Mouse (Mus musculus) regulatory T cell (primary cell): ENCODE data around the gene Nob1.

Experiments used
- in situ Hi-C: fragments of 300-600 bp; cut with MboI, MseI; formaldehyde crosslinking; loops from one replicate; pipeline ENCODE4 v1.15.1; 2025; ENCODE audit warnings: high pct_unique_total_duplicates

The Nob1 gene

DNA sequence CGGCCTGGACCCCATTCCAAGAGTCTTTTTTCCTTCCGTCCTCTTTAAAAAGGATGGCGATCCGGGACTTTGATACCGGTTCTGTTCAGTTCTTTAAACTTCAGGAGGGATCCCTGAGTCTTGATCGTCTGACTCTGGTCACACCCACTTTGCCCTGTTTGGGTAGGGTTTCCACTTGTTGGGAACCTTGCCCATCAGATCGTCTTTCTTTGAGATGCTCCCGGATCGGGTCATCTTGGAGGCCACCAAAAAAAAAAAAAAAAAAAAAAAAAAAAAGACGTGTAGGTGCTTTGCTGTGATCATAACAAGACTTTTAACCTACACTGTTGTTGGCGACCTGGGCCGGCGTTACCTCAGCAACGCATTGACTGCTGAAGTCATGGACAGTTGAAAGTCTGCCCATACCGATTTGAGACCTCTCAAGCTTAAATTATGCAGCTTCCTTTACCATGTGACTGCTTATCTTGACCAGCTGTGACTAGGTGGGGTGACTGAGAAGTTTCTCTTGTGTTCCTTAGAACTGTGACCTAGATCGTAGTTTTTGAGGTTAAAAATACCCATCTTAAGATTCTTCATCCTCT, 12.1 kb upstream of the Nob1 start:
- in situ Hi-C loops: loop anchor here (25.0 kb wide), 1 partner anchor 1450 kb away; no protein-coding TSS in a partner anchor

- in situ Hi-C loops: loop anchor here (25.0 kb wide), 1 partner anchor 1451 kb away; no protein-coding TSS in a partner anchor
Measured at GRCm38 (mm10) chr8:107435962-107436831, 11.3 kb upstream of the Nob1 start, which contains the start of gene Wwp2. Gene Wwp2, plus strand, starts transcription at chr8:107436365.

GRCm38 (mm10) chr8:107435421-107435961, 10.6 kb upstream of the Nob1 start:
- in situ Hi-C loops: loop anchor here (25.0 kb wide), 1 partner anchor 1452 kb away; no protein-coding TSS in a partner anchor

GRCm38 (mm10) chr8:107430821-107431220, 6.0 kb upstream of the Nob1 start:
- in situ Hi-C loops: loop anchor here (25.0 kb wide), 1 partner anchor 1456 kb away; no protein-coding TSS in a partner anchor

- in situ Hi-C loops: loop anchor here (25.0 kb wide), 1 partner anchor 1462 kb away; no protein-coding TSS in a partner anchor
Measured at GRCm38 (mm10) chr8:107425230-107425597, 363 bp upstream of the Nob1 start.

GRCm38 (mm10) chr8:107424176-107424575, 675 bp downstream of the Nob1 start:
- in situ Hi-C loops: no loop called here

- in situ Hi-C loops: no loop called here
Measured at GRCm38 (mm10) chr8:107417001-107417400, 7.8 kb downstream of the Nob1 start.

DNA sequence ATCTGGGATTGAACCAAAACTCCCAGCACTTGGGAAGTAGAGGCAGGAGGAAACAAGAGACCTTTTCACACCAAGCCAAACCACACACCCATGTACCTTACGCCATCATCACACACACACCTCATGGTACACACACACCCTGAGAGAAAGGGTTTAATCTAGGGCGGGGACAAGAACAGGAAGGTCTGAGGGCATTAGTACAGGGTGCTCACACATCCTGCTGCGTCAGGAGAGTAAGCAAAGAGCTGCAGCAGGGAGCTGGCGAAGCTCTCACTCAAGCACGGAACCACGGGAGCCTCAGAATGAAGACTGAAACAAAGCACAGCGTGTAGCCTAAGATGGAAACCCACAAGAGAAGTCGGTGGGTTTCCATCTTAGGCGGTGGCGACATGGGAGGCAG, 11.0 kb downstream of the Nob1 start:
- in situ Hi-C loops: no loop called here

- in situ Hi-C loops: no loop called here
Measured at GRCm38 (mm10) chr8:107412552-107412951, 12.3 kb downstream of the Nob1 start.

DNA sequence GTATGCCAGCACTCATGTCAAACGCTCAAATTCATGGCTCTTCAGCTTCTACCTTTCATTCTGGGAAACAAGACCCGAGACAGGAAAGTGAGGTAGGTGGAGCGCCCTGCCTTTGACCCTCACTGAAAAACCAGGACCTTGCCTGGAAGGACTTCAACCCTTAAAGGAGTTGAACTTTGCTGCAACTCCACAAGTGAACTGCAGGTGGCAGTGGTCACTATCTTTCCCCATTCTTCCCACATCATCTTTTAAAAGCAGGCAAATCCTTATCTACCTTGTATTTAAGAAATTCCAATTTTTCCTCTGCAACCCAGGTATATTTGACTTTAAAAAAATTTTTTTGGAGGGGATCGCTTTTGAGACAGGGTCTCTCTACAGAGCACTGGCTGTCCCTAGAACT, 13.5 kb downstream of the Nob1 start:
- in situ Hi-C loops: no loop called here

GRCm38 (mm10) chr8:107405935-107406334, 18.9 kb downstream of the Nob1 start:
- in situ Hi-C loops: no loop called here

DNA sequence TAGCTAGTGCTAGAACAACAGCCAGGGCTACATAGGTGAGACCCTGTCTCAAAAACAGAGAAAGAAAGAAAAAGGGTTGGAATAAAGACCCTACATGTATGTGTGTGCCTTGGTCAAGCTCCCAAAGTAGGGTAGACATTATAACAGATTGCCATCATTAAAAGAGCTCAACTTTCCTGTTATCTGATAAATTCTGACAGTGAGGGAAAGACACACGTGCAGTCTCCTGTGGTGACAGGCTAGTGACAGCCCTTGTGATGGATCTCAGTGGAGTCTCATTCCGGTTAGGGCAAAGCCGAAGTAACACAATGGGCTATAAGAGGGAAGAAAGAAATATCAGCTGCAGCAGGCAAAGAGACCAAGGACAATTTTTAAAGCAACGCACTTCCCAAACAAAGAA, 20.8 kb downstream of the Nob1 start:
- in situ Hi-C loops: no loop called here

GRCm38 (mm10) chr8:107403038-107403781, 21.6 kb downstream of the Nob1 start, which contains the start of gene Nqo1:
Gene Nqo1, minus strand, starts transcription at chr8:107403206.
- in situ Hi-C loops: no loop called here

DNA sequence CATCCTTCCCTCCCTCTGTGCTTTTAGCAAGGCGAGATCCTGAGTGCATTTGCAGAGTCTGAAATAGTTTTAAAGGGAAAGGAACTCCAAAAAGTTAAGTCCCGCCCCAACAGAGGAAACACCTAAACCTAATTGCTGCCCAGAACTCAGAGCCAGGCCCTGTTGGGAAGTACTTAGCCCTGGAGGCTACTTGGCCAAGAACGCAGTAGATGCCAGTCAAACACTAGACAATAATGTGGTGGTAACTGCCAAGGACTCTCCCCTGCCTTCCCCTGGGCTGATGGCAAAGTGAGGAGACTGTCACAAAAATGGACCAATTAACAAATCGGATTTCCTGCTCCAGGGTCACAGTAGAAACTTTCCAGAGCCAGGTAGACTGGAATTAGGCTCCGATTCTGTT, 23.0 kb downstream of the Nob1 start:
- in situ Hi-C loops: no loop called here

- in situ Hi-C loops: no loop called here
Measured at GRCm38 (mm10) chr8:107399495-107399894, 25.4 kb downstream of the Nob1 start.

- in situ Hi-C loops: no loop called here
Measured at GRCm38 (mm10) chr8:107397665-107398064, 27.2 kb downstream of the Nob1 start.

- in situ Hi-C loops: no loop called here
Measured at GRCm38 (mm10) chr8:107396106-107396670, 28.7 kb downstream of the Nob1 start.

GRCm38 (mm10) chr8:107395397-107395796, 29.5 kb downstream of the Nob1 start:
- in situ Hi-C loops: no loop called here

- in situ Hi-C loops: no loop called here
Measured at GRCm38 (mm10) chr8:107391136-107391516, 33.7 kb downstream of the Nob1 start.

DNA sequence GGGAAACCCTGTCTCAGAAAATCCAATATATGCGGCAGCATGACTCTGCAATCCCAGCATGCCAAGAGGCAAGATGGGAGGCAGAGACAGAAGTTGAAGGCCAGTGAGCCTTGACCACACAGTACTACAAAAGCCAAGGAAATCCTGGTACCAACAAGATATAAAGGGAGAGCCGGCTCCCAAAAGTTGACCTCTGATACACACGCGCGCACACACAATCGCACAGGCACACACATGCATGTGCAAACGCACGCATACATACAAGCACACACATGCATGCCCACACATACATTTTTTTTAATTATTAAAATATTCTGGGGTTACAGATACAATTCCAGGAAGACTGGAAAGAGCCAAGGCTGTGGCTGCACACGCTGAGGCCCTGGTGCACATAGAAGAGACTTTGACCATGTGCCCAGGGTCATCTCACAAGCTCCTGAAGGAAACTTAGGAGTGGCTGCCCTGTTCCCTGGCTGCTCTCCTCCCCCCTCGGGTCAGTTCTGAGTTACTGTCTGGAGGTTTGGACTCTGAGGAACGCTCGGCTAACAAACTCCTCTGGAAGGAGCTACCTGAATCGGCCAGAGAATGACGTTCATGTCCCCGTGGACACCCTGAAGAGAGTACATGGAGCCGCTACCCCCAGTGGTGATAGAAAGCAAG, 34.2 kb downstream of the Nob1 start:
- in situ Hi-C loops: no loop called here

- in situ Hi-C loops: loop anchor here (10.0 kb wide), 1 partner anchor 1465 kb away; no protein-coding TSS in a partner anchor
Measured at GRCm38 (mm10) chr8:107389557-107389956, 35.3 kb downstream of the Nob1 start.
